Mouse (Mus musculus): ENCODE measurements around the gene Spata20.

Gene Spata20

GRCm38 (mm10) chr11:94469136-94470064 lies 16.6 kb downstream of the Spata20 start:
- Histone ChIP-seq H3K4me1 (replicated peaks; ENCODE audit: low read depth, low read length) (peaks cover 38% of the 10 kb centered on the region), H3K27me3 (ENCODE audit: insufficient read depth, low read length) (peaks cover 44% of the 10 kb centered on the region)
- no peak for TF ChIP-seq CTCF (conservative IDR thresholded peaks at IDR 0.05; ENCODE audit: low read length)
- TF ChIP-seq NANOG (IDR thresholded peaks at IDR 0.05; ENCODE audit: borderline replicate concordance, low read length), result 0 out of 2 replicates have a peak, but pooled peaks have one; percentile 24
- no peak for TF ChIP-seq POU5F1 (IDR thresholded peaks at IDR 0.05; ENCODE audit: borderline replicate concordance, low read length)

GRCm38 (mm10) chr11:94468582-94469064 lies 17.4 kb downstream of the Spata20 start:
- H3K4me1 ChIP-seq (replicated peaks; ENCODE audit: low read depth, low read length), result peaks cover 37% of the 10 kb centered on the region
- no peaks in the 10 kb centered on the region for H3K36me3 ChIP-seq (ENCODE audit: insufficient read depth, low read length)
- no peak for TF ChIP-seq POU5F1 (IDR thresholded peaks at IDR 0.05; ENCODE audit: borderline replicate concordance, low read length)
- TF ChIP-seq NANOG (IDR thresholded peaks at IDR 0.05; ENCODE audit: borderline replicate concordance, low read length), result no peak
- TF ChIP-seq CTCF (conservative IDR thresholded peaks at IDR 0.05; ENCODE audit: low read length), result no peak
- H3K4me3 ChIP-seq (replicated peaks; ENCODE audit: low read length), result no peak overlapping the region
- H3K9me3 ChIP-seq (ENCODE audit: low read length), result no peaks in the 10 kb centered on the region
- peaks cover 47% of the 10 kb centered on the region for H3K27me3 ChIP-seq (ENCODE audit: insufficient read depth, low read length)

More at GRCm38 (mm10) chr11:94469136-94470064, 16.6 kb downstream of the Spata20 start:
- Histone ChIP-seq H3K36me3 (ENCODE audit: insufficient read depth, low read length) (no peaks in the 10 kb centered on the region), H3K9me3 (ENCODE audit: low read length) (no peaks in the 10 kb centered on the region), H3K4me3 (replicated peaks; ENCODE audit: low read length) (0 out of 2 replicates have a peak overlapping the region, but pooled peaks have one; percentile 4)

- H3K36me3 ChIP-seq (ENCODE audit: insufficient read depth, low read length), result no peaks in the 10 kb centered on the region
- peaks cover 32% of the 10 kb centered on the region for H3K27me3 ChIP-seq (ENCODE audit: insufficient read depth, low read length)
- no peak overlapping the region for H3K4me3 ChIP-seq (replicated peaks; ENCODE audit: low read length)
- no peaks in the 10 kb centered on the region for H3K9me3 ChIP-seq (ENCODE audit: low read length)
- peaks cover 20% of the 10 kb centered on the region for H3K4me1 ChIP-seq (replicated peaks; ENCODE audit: low read depth, low read length)
- TF ChIP-seq NANOG (IDR thresholded peaks at IDR 0.05; ENCODE audit: borderline replicate concordance, low read length), result no peak
- no peak for TF ChIP-seq CTCF (conservative IDR thresholded peaks at IDR 0.05; ENCODE audit: low read length)
- TF ChIP-seq POU5F1 (IDR thresholded peaks at IDR 0.05; ENCODE audit: borderline replicate concordance, low read length), result no peak
These were observed 19.6 kb downstream of the Spata20 start for GRCm38 (mm10) chr11:94466333-94466855.

- TF ChIP-seq CTCF (conservative IDR thresholded peaks at IDR 0.05; ENCODE audit: low read length) (no peak), NANOG (IDR thresholded peaks at IDR 0.05; ENCODE audit: borderline replicate concordance, low read length) (no peak)
- Histone ChIP-seq H3K4me3 (replicated peaks; ENCODE audit: low read length) (no peak overlapping the region), H3K27me3 (ENCODE audit: insufficient read depth, low read length) (peaks cover 21% of the 10 kb centered on the region; the same call in 1 of the 2 replicates)
These were observed 21.8 kb downstream of the Spata20 start for GRCm38 (mm10) chr11:94464170-94464569.

GRCm38 (mm10) chr11:94461856-94462255 lies 24.1 kb downstream of the Spata20 start:
- H3K4me3 ChIP-seq (replicated peaks; ENCODE audit: low read length), result no peak overlapping the region
- H3K27me3 ChIP-seq (ENCODE audit: insufficient read depth, low read length), result peaks cover 24% of the 10 kb centered on the region
- peaks cover 3% of the 10 kb centered on the region; the same call in 1 of the 2 replicates for H3K4me1 ChIP-seq (replicated peaks; ENCODE audit: low read depth, low read length)
- H3K36me3 ChIP-seq (ENCODE audit: insufficient read depth, low read length), result no peaks in the 10 kb centered on the region
- no peaks in the 10 kb centered on the region for H3K9me3 ChIP-seq (ENCODE audit: low read length)
- TF ChIP-seq CTCF (conservative IDR thresholded peaks at IDR 0.05; ENCODE audit: low read length) (no peak), NANOG (IDR thresholded peaks at IDR 0.05; ENCODE audit: borderline replicate concordance, low read length) (no peak), POU5F1 (IDR thresholded peaks at IDR 0.05; ENCODE audit: borderline replicate concordance, low read length) (no peak)

More at GRCm38 (mm10) chr11:94464170-94464569, 21.8 kb downstream of the Spata20 start:
- Histone ChIP-seq H3K36me3 (ENCODE audit: insufficient read depth, low read length) (no peaks in the 10 kb centered on the region), H3K9me3 (ENCODE audit: low read length) (no peaks in the 10 kb centered on the region), H3K4me1 (replicated peaks; ENCODE audit: low read depth, low read length) (peaks cover 11% of the 10 kb centered on the region)

- TF ChIP-seq CTCF (conservative IDR thresholded peaks at IDR 0.05; ENCODE audit: low read length) (no peak), POU5F1 (IDR thresholded peaks at IDR 0.05; ENCODE audit: borderline replicate concordance, low read length) (no peak), NANOG (IDR thresholded peaks at IDR 0.05; ENCODE audit: borderline replicate concordance, low read length) (no peak)
- H3K27me3 ChIP-seq (ENCODE audit: insufficient read depth, low read length), result peaks cover 34% of the 10 kb centered on the region
- no peaks in the 10 kb centered on the region for H3K9me3 ChIP-seq (ENCODE audit: low read length)
- H3K4me1 ChIP-seq (replicated peaks; ENCODE audit: low read depth, low read length), result peaks cover 11% of the 10 kb centered on the region
- no peak overlapping the region for H3K4me3 ChIP-seq (replicated peaks; ENCODE audit: low read length)
- no peaks in the 10 kb centered on the region for H3K36me3 ChIP-seq (ENCODE audit: insufficient read depth, low read length)
These were observed 29.0 kb downstream of the Spata20 start for GRCm38 (mm10) chr11:94457001-94457400.

- Histone ChIP-seq H3K9me3 (ENCODE audit: low read length) (no peaks in the 10 kb centered on the region), H3K4me1 (replicated peaks; ENCODE audit: low read depth, low read length) (peaks cover 11% of the 10 kb centered on the region), H3K27me3 (ENCODE audit: insufficient read depth, low read length) (peaks cover 40% of the 10 kb centered on the region), H3K4me3 (replicated peaks; ENCODE audit: low read length) (no peak overlapping the region), H3K36me3 (ENCODE audit: insufficient read depth, low read length) (no peaks in the 10 kb centered on the region)
- TF ChIP-seq CTCF (conservative IDR thresholded peaks at IDR 0.05; ENCODE audit: low read length) (no peak), POU5F1 (IDR thresholded peaks at IDR 0.05; ENCODE audit: borderline replicate concordance, low read length) (no peak), NANOG (IDR thresholded peaks at IDR 0.05; ENCODE audit: borderline replicate concordance, low read length) (no peak)
These were observed 29.6 kb downstream of the Spata20 start for GRCm38 (mm10) chr11:94456347-94456746.

- no peak for TF ChIP-seq CTCF (conservative IDR thresholded peaks at IDR 0.05; ENCODE audit: low read length)
- TF ChIP-seq POU5F1 (IDR thresholded peaks at IDR 0.05; ENCODE audit: borderline replicate concordance, low read length), result no peak
- no peak for TF ChIP-seq NANOG (IDR thresholded peaks at IDR 0.05; ENCODE audit: borderline replicate concordance, low read length)
These were observed 30.7 kb downstream of the Spata20 start for GRCm38 (mm10) chr11:94455161-94455820.

More at GRCm38 (mm10) chr11:94455161-94455820, 30.7 kb downstream of the Spata20 start:
- Histone ChIP-seq H3K27me3 (ENCODE audit: insufficient read depth, low read length) (peaks cover 51% of the 10 kb centered on the region), H3K4me3 (replicated peaks; ENCODE audit: low read length) (no peak overlapping the region), H3K4me1 (replicated peaks; ENCODE audit: low read depth, low read length) (peaks cover 21% of the 10 kb centered on the region), H3K9me3 (ENCODE audit: low read length) (no peaks in the 10 kb centered on the region), H3K36me3 (ENCODE audit: insufficient read depth, low read length) (no peaks in the 10 kb centered on the region)

All from E14TG2a.4 (cell line).